Mouse (Mus musculus): ENCODE results near the gene Araf. TPM values are rescaled to one million over a fixed set of nuclear protein-coding genes. Genes with fewer than 3 reads are reported as not detected.
A peak's percentile ranks its signal among the peaks of the same experiment; 100 is the strongest.

Gene Araf
- polyA plus RNA-seq (2017; shearing (Covaris generic)) = 100 to 1,000 TPM; 114 to 205 TPM

GRCm38 (mm10) chrX:20797681-20798080 is at the start of gene Araf:
TSS of gene Araf (plus strand) at chrX:20797814.
- ATAC-seq = no peak

DNA sequence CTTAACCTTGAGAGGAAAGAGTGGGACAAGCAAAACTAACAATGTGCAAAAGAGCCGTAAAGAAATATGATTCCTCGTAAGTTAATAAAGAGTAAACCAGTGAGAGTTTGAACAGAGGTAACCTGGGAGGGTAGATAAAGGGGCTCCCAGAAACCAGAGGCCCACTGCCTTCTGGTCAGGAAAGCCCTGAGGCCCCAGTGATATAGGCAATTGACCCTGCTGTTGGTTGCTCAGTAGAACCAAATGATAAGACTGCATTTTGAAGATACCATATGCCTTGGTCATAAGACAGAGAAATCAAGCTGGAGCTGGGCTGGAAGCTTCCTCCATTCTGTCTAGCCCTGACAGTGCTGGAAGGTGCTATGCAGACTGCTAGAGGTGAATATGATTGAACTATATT is 48.8 kb upstream of the Araf start:
- no peak for ATAC-seq

DNA sequence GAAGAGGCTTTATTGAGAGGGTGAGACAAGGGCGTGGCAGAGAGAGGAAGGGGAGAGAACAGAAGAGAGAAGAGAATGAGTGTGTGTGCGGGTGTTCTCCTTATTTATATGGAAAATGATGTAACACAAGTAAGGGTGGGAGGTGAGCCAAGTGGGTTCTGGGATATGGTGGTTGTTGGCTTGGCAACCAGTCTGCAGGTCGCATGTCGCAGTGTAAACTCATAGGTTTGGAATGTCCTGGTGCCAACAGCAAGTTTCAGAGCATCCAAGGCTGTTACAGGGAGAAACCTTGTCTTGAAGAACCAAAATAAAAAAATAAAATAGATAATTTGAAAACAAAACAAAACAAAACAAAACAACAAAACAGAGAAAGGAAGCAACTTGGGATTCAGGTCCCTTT is 36.4 kb upstream of the Araf start:
- no peak for ATAC-seq

- peak; percentile 81 for ATAC-seq
These were observed 26.8 kb upstream of the Araf start for GRCm38 (mm10) chrX:20770697-20771381.

GRCm38 (mm10) chrX:20771666-20772065 is 25.9 kb upstream of the Araf start:
- ATAC-seq = peak; percentile 43

GRCm38 (mm10) chrX:20775271-20776016 is 22.2 kb upstream of the Araf start:
- ATAC-seq = peak; percentile 53

DNA sequence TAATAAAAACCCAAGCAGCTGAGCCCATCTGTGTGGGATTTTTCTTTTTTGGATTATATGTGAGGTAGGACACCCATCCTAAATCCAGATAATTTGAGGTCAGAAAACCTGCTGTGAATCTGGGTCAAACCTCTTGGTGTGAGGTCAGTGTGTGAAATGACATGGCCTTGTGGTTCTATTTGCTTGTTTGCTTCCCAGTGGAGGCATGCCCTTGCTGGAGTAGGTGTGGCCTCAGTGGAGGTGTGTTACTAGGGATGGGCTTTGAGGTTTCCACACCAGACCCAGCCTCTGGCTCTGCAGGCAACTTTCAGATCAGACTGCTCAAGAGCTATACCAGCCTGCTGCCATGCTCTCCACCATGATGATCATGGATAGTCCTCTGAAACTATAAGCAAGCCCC is 20.0 kb upstream of the Araf start:
- ATAC-seq = no peak

DNA sequence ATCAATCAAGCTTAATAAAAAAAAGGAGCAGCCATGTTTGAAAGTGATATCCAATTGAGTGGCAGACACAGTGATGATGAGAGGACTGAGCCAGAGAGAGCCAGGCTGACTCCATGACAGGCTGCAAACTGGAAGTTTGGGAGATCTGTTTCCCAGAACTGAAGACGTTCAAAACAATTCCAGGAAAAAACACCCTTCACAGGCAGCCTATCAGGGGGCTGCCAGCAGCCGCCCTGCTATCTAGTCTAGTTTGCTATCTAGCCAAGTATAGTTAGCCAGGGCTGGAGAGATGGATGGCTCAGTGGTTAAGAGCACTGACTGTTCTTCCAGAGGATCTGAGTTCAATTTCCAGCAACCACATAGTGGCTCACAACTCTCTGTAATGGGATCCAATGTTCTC is 10.3 kb upstream of the Araf start:
- no peak for ATAC-seq

DNA sequence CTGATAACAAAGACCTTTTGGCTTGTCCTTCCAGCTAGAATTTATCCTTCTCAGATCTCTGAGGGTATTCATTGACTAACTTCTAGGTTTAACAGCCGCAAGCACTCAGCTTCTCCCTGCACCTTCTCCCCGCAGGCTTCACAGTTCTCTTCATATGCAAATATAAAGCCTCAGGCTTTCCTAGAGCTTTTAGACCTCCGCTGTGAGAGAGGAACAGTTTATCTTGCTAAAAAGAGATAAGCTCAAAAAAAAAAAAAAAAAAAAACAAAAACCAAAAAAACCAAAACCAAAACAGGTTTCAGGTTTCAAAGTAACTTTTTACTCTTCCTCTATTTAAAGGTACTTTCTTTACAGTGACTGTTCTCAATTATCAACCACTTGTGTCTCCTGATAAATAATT is 5.2 kb upstream of the Araf start:
- no peak for ATAC-seq

DNA sequence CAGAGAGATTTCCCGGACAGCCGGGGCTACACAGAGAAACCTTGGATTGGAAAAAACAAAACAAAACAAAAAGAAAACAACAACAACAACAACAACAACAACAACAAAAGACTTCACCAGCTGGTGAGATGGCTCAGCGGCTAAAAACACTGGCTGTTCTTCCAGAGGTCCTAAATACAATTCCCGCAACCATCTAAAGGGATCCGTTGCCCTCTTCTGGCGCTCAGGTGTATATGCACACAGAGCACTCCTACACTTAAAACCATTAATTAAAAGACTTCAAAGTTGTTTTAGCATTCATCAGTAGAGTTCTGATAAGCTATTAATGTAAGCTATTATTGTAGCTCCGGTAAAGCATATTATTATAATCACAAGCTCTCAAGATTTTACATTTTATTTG is 4.4 kb upstream of the Araf start:
- ATAC-seq = no peak

GRCm38 (mm10) chrX:20794229-20794628 is 3.4 kb upstream of the Araf start:
- no peak for ATAC-seq

GRCm38 (mm10) chrX:20798141-20798796 is 655 bp downstream of the Araf start:
- ATAC-seq = peak; percentile 93

GRCm38 (mm10) chrX:20798797-20799147 is 1.2 kb downstream of the Araf start:
- ATAC-seq = peak; percentile 31

GRCm38 (mm10) chrX:20801456-20801855 is 3.8 kb downstream of the Araf start:
- ATAC-seq = no peak

GRCm38 (mm10) chrX:20804301-20804700 is 6.7 kb downstream of the Araf start:
- ATAC-seq = peak; percentile 43

DNA sequence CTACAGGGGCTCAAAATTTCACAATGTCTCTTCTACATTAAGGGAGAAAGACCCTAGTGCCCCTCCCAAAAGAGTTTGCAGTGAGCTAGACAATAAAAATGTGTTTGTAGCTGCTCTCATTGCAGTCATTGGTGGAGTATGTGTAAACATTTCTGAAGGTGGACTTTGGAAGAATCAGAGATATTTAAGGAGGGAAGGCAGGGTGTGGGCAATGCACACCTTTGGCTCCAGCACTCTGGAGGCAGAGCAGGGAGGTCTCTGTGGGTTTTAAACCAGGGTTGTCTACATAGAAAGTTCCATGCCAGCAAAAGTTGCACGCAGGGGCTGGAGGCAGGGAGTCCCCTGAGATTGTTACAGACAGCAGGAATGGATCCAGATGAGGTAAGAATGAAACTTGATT is 8.7 kb downstream of the Araf start:
- no peak for ATAC-seq

DNA sequence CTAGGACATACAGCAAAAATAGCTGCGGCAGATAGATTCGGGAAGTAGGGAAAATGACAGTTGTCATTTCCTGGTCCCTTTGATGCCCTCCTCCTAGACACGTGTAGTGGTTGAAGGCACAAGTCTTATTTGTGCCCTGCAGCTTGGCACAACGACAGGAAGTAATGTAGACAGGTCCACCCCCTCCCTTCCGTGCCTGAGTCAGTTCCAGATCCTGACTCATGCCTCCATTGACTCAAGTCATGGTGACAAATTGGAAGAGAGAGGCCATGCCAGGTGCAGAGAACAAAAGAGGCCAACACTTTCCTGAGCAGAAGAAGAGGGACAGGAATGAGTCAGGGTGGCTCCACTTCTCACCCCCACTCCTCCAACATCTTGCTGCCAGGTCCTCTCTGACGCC is 19.4 kb downstream of the Araf start:
- peak; percentile 78 for ATAC-seq

GRCm38 (mm10) chrX:20819204-20819628 is 21.6 kb downstream of the Araf start:
- peak; percentile 87 for ATAC-seq

- ATAC-seq = peak; percentile 42
These were observed 22.3 kb downstream of the Araf start for GRCm38 (mm10) chrX:20819708-20820426.

DNA sequence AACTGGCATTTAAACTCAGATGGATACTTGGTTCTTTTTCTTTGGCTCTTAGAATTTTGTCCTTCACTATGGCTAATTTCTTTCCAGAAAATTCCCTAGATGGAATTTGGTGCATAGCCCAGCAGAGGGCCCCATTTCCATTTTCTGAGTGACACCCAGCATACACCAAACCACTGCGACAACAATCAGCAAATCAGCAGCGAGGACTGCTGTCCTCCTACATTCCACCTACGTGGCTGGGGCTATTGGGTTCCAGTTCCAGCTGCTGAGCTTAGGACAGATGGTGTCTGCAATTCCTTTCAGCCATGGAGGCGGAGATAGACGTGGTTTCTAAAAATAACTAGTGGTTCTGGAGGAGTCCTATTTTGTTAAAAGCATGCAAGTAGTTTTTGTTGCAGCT is 31.3 kb downstream of the Araf start:
- no peak for ATAC-seq

DNA sequence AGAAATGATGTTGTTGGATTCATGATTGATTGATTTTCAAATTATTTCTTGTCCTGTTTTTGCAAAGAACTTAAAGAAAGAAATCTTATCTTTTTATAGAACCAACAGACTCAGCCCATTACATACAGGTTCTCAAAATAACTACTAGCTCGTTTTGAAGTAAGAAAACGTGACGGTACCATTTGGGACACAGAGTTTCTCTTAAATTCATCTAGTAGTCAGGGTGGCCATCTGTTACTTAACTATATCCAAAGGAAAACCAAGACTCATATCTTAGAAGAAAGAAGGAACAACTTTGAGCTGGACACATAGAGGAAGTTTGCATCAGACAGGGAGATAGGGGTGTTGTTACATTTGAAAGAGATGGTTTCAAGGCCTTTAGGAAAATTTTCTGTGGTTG is 49.6 kb downstream of the Araf start:
- ATAC-seq = no peak

DNA sequence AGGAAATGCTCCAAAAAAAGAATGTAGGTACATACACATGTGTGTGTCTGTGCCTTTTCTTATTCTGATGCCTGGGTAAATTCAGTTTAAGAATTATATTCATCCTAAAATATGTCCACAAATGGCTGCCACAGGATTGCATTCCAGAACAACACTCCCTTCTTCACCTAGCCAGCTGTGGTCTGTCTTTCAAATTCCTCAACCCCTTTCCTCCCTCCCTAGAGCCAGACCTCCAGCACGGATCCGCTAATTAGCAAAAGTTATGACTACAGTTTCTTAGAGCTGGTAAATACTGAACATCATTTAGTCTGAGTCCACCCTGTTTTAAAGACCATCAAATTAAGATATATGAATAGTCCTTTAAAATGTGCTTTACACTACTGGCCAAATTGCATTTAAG is 50.2 kb downstream of the Araf start:
- ATAC-seq = no peak

Measured in CD4-positive, CD25-positive, alpha-beta regulatory T cell, adult 4 months (primary cell).